Mouse (Mus musculus) CH12.LX (cell line): ENCODE measurements around the gene Lsm10. TPM values are rescaled to one million over a fixed set of nuclear protein-coding genes. Genes with fewer than 3 reads are reported as not detected.

Source experiments
- DNase-seq: peaks from one replicate; pipeline ENCODE4 v3.0.0-alpha.2; 2013; ENCODE audit errors: extremely low read depth
- H3K27ac ChIP-seq: 2 replicates; pipeline ENCODE4 v1.5.1; 2012; ENCODE audit warnings: low read depth, mild to moderate bottlenecking, control low read depth, moderate library complexity; ENCODE audit not compliant: insufficient read depth
- H3K27me3 ChIP-seq: replicated peaks from 2 replicates; pipeline ENCODE3; 2012; ENCODE audit warnings: inconsistent platforms
- H3K36me3 ChIP-seq, 2 experiments: replicated peaks in 1 of 2; 2 replicates each; pipeline versions ENCODE3 to v1.6.1; 2012; ENCODE audit warnings: inconsistent platforms in 1 of 2, low read length in 1 of 2, mild to moderate bottlenecking in 1 of 2, mixed read lengths in 1 of 2, moderate library complexity in 1 of 2; ENCODE audit not compliant: control insufficient read depth in 1 of 2, insufficient read depth in 1 of 2
- H3K4me1 ChIP-seq, 2 experiments: 2 replicates each; pipeline ENCODE4 v1.6.1; 2012; ENCODE audit warnings: inconsistent platforms in 1 of 2, moderate library complexity in 1 of 2; ENCODE audit not compliant: insufficient read depth in 2 of 2, control insufficient read depth in 1 of 2
- H3K4me2 ChIP-seq: 2 replicates; pipeline ENCODE4 v1.6.1; 2012; ENCODE audit warnings: low read depth, mild to moderate bottlenecking, control low read depth; ENCODE audit not compliant: poor library complexity, insufficient read depth, severe bottlenecking
- H3K4me3 ChIP-seq, 3 experiments: fragments of 150-350 bp in 1 of 3; sonication (generic) in 1 of 3; replicated peaks in 1 of 3; 2 replicates each; pipeline versions ENCODE3 to v1.5.1; 2011 to 2012; ENCODE audit warnings: low read depth in 2 of 3, low read length in 2 of 3, mild to moderate bottlenecking in 2 of 3, moderate library complexity in 2 of 3, control low read depth in 1 of 3, improper control_type of control experiment in 1 of 3, inconsistent platforms in 1 of 3, mixed read lengths in 1 of 3; ENCODE audit not compliant: poor library complexity in 1 of 3
- H3K79me2 ChIP-seq: replicated peaks from 2 replicates; pipeline ENCODE4 v1.6.1; 2012; ENCODE audit warnings: mild to moderate bottlenecking, moderate library complexity; ENCODE audit not compliant: control insufficient read depth, poor library complexity, insufficient read depth, severe bottlenecking; ENCODE audit errors: extremely low read depth
- H3K9ac ChIP-seq: 2 replicates; pipeline ENCODE4 v1.6.1; 2012; ENCODE audit warnings: low read depth, mild to moderate bottlenecking, control low read depth, moderate library complexity; ENCODE audit not compliant: insufficient read depth
- H3K9me3 ChIP-seq: replicated peaks from 2 replicates; pipeline ENCODE3; 2012; ENCODE audit warnings: low read length, inconsistent platforms, mixed read lengths
- CHD1 ChIP-seq: IDR thresholded peaks from 2 replicates; pipeline ENCODE4 v1.6.1; 2012; ENCODE audit warnings: low read depth, low read length, improper control_type of control experiment, inconsistent platforms
- CTCF ChIP-seq, 2 experiments: IDR thresholded peaks in 1 of 2; conservative IDR thresholded peaks in 1 of 2; 2 replicates each; pipeline ENCODE4 v1.5.1; 2011 to 2012; ENCODE audit warnings: low read depth in 2 of 2, low read length in 2 of 2, improper control_type of control experiment in 1 of 2, inconsistent platforms in 1 of 2, mild to moderate bottlenecking in 1 of 2, moderate library complexity in 1 of 2
- E2F4 ChIP-seq: IDR thresholded peaks from 2 replicates; pipeline ENCODE4 v1.6.1; 2011; ENCODE audit warnings: low read depth, low read length, improper control_type of control experiment; ENCODE audit not compliant: insufficient replicate concordance
- EP300 ChIP-seq: IDR thresholded peaks from 2 replicates; pipeline ENCODE4 v1.6.1; 2011; ENCODE audit warnings: low read length, improper control_type of control experiment
- IRF4 ChIP-seq: IDR thresholded peaks from 2 replicates; pipeline ENCODE4 v1.6.1; 2014; ENCODE audit warnings: low read depth, mild to moderate bottlenecking, inconsistent platforms, low read length, improper control_type of control experiment
- JUN ChIP-seq: IDR thresholded peaks from 2 replicates; pipeline ENCODE4 v1.6.1; 2011; ENCODE audit warnings: low read depth, mild to moderate bottlenecking, low read length, improper control_type of control experiment, moderate library complexity; ENCODE audit not compliant: insufficient read depth
- JUND ChIP-seq: conservative IDR thresholded peaks from 2 replicates; pipeline ENCODE4 v1.6.1; 2011; ENCODE audit warnings: low read depth, low read length, improper control_type of control experiment
- MAFK ChIP-seq: IDR thresholded peaks from 2 replicates; pipeline ENCODE4 v1.6.1; 2011; ENCODE audit warnings: low read length, improper control_type of control experiment; ENCODE audit not compliant: insufficient replicate concordance
- MAX ChIP-seq: IDR thresholded peaks from 2 replicates; pipeline ENCODE4 v1.6.1; 2011; ENCODE audit warnings: low read length, improper control_type of control experiment
- MYC ChIP-seq: IDR thresholded peaks from 2 replicates; pipeline ENCODE4 v1.6.1; 2011; ENCODE audit warnings: low read depth, mild to moderate bottlenecking, improper control_type of control experiment, low read length
- NELFE ChIP-seq: IDR thresholded peaks from 2 replicates; pipeline ENCODE4 v1.6.1; 2011; ENCODE audit warnings: low read depth, low read length, improper control_type of control experiment
- NRF1 ChIP-seq: IDR thresholded peaks from 2 replicates; pipeline ENCODE4 v1.6.1; 2014; ENCODE audit warnings: low read depth, mild to moderate bottlenecking, inconsistent platforms, low read length, improper control_type of control experiment, moderate library complexity
- PAX5 ChIP-seq: IDR thresholded peaks from 2 replicates; pipeline ENCODE4 v1.6.1; 2012; ENCODE audit warnings: low read length, inconsistent platforms, mixed read lengths
- POLR2A ChIP-seq: IDR thresholded peaks from 2 replicates; pipeline ENCODE4 v1.6.1; 2011; ENCODE audit warnings: low read depth, mild to moderate bottlenecking, improper control_type of control experiment, low read length
- POLR2AphosphoS2 ChIP-seq: IDR thresholded peaks from 2 replicates; pipeline ENCODE4 v1.6.1; 2011; ENCODE audit warnings: low read depth, low read length, improper control_type of control experiment
- RAD21 ChIP-seq: IDR thresholded peaks from 2 replicates; pipeline ENCODE4 v1.6.1; 2011; ENCODE audit warnings: low read depth, mild to moderate bottlenecking, low read length, improper control_type of control experiment, moderate library complexity
- RCOR1 ChIP-seq: conservative IDR thresholded peaks from 2 replicates; pipeline ENCODE4 v1.6.1; 2012; ENCODE audit warnings: low read depth, mild to moderate bottlenecking, inconsistent platforms, low read length, improper control_type of control experiment
- SIN3A ChIP-seq: IDR thresholded peaks from 2 replicates; pipeline ENCODE4 v1.6.1; 2012; ENCODE audit warnings: low read length, improper control_type of control experiment, inconsistent platforms
- SMC3 ChIP-seq: IDR thresholded peaks from 2 replicates; pipeline ENCODE4 v1.6.1; 2011; ENCODE audit warnings: low read depth, low read length, improper control_type of control experiment
- TBP ChIP-seq: conservative IDR thresholded peaks from 2 replicates; pipeline ENCODE4 v1.6.1; 2011; ENCODE audit warnings: low read depth, low read length, improper control_type of control experiment
- UBTF ChIP-seq: IDR thresholded peaks from 2 replicates; pipeline ENCODE4 v1.6.1; 2012; ENCODE audit warnings: low read depth, mild to moderate bottlenecking, inconsistent platforms, low read length, improper control_type of control experiment, moderate library complexity
- USF1 ChIP-seq: IDR thresholded peaks from 2 replicates; pipeline ENCODE4 v1.6.1; 2014; ENCODE audit warnings: low read depth, mild to moderate bottlenecking, inconsistent platforms, low read length, improper control_type of control experiment
- ZMIZ1 ChIP-seq: IDR thresholded peaks from 2 replicates; pipeline ENCODE4 v1.6.1; 2012; ENCODE audit warnings: low read depth, mild to moderate bottlenecking, inconsistent platforms, low read length, improper control_type of control experiment
- ZNF384 ChIP-seq: IDR thresholded peaks from 2 replicates; pipeline ENCODE4 v1.6.1; 2012; ENCODE audit warnings: low read depth, low read length, improper control_type of control experiment, inconsistent platforms
- dilution Hi-C: fragments of 300-500 bp; cut with MboI; formaldehyde crosslinking; loops from 2 replicates; pipeline ENCODE4 v1.14.3; 2020; ENCODE audit warnings: low sequenced_read_pairs; ENCODE audit not compliant: extremely low pct_unique_long_range_greater_than_20kb, extremely low pct_ligation_motif_present
- in situ Hi-C: fragments of 300-500 bp; cut with MboI; formaldehyde crosslinking; loops from 3 replicates; pipeline ENCODE4 v1.14.3; 2019; ENCODE audit warnings: low sequenced_read_pairs, low pct_ligation_motif_present, low pct_unique_long_range_greater_than_20kb, mixed read lengths
- polyA plus RNA-seq: library from polyadenylated mRNA; unstranded; fragments of >175 nt; gene quantifications from 2 replicates; pipeline ENCODE4 v1.2.1, GENCODE M21; 2012; ENCODE audit warnings: low read depth; ENCODE audit not compliant: insufficient read length
- total RNA-seq, 2 experiments: library from RNA; depleted of rRNA; stranded (reverse); fragments of 300-350 nt in 1 of 2; fragments of >200 nt in 1 of 2; gene quantifications; 2 replicates each; pipeline ENCODE4 v1.2.3; 2012 to 2014

The Lsm10 gene
- total and polyA plus RNA-seq, 3 experiments, result 49.2 to 63.9 (median 52.1) TPM

DNA sequence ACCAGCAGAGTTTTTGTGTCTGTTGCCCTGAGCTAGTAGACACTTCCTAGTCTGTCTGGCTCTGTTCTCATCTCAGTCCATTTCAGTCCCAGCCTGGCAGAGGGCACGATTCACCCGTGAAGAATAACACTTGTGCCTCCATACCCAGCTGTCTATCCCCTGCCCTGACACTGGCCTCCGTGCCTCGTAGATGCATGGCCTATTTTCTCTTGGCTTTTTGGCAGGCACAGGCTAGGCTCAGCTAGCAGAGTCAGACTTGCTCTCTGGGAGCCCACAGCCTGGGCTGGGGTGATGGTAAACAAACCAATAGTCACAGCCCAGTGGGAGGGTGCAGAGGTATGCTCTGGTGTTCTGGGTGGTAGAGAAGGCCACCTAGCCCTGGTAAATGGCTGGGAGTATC is 16.8 kb downstream of the Lsm10 start:
- peaks cover 28% of the 10 kb centered on the region for H3K79me2 ChIP-seq
- TF ChIP-seq USF1 (no peak), RCOR1 (no peak), NRF1 (no peak), MYC (no peak), ZNF384 (no peak), PAX5 (no peak), CTCF (conservative IDR thresholded peaks at IDR 0.05 in 1 of 2, IDR thresholded peaks at IDR 0.05 in 1 of 2; ENCODE audit: low read depth in 2 of 2, low read length in 2 of 2) (no peak), CHD1 (no peak), POLR2A (no peak), RAD21 (no peak), ZMIZ1 (no peak), MAFK (no peak), NELFE (no peak), TBP (no peak), SIN3A (no peak), E2F4 (no peak), IRF4 (no peak)
- H3K36me3 ChIP-seq, result peaks cover 30 to 58% of the 10 kb centered on the region in 2 experiments
- no peak overlapping the region for H3K4me2 ChIP-seq
- H3K27ac ChIP-seq, result no peak overlapping the region
- H3K9ac ChIP-seq, result no peak overlapping the region
- no peaks in the 10 kb centered on the region for H3K27me3 ChIP-seq
- DNase-seq, result no peak
- no peaks in the 10 kb centered on the region for H3K9me3 ChIP-seq
- dilution Hi-C loops, result no loop called here
- in situ Hi-C loops, result loop anchor here (5.0 kb wide), 1 partner anchor 36 kb away; no protein-coding TSS in a partner anchor
- peaks cover 20 to 59% of the 10 kb centered on the region in 2 experiments for H3K4me1 ChIP-seq
- H3K4me3 ChIP-seq, result no peak overlapping the region

DNA sequence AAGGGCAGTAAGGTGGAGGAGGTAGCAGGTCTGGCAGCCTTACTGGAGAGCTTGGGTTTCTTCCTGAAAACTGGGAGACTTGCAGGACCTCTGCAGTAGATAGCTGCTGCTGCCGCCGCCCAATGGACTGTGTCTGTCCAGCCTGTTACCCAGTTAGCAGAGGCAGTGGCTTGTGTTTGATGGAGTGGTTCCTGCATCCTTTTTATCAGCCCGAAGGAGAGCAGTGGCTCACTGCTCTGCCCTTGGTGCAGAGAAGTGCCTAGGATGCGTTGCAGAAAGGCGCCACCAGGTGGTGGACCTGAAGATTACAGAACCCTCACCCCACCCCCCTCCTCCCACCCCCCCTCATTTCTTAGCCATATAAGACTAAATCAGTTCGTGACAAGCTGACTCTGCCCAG is 17.5 kb downstream of the Lsm10 start:
- no peak overlapping the region for H3K4me2 ChIP-seq
- no peak for TF ChIP-seq JUN
- peak; percentile 67 for TF ChIP-seq SMC3
- peak; percentile 59 for TF ChIP-seq RAD21
- TF ChIP-seq EP300, result no peak
- TF ChIP-seq MAX, result no peak
- TF ChIP-seq ZMIZ1, result no peak
- no peak for TF ChIP-seq JUND
- TF ChIP-seq POLR2A, result no peak
- no peak for TF ChIP-seq POLR2AphosphoS2
- no peak for TF ChIP-seq UBTF
- no peak for TF ChIP-seq MYC
- peak in 1 of 2 experiments; percentile 69; a peak in 2 of 4 replicates for TF ChIP-seq CTCF (conservative IDR thresholded peaks at IDR 0.05 in 1 of 2, IDR thresholded peaks at IDR 0.05 in 1 of 2; ENCODE audit: low read depth in 2 of 2, low read length in 2 of 2)
- dilution Hi-C loops (no loop called here), in situ Hi-C loops (loop anchor here (5.0 kb wide), 1 partner anchor 37 kb away; no protein-coding TSS in a partner anchor)
- peaks cover 21% of the 10 kb centered on the region for H3K79me2 ChIP-seq
- no peaks in the 10 kb centered on the region for H3K27me3 ChIP-seq
- H3K9me3 ChIP-seq, result no peaks in the 10 kb centered on the region
- no peak overlapping the region for H3K4me3 ChIP-seq
- no peak overlapping the region for H3K9ac ChIP-seq
- H3K4me1 ChIP-seq, result peaks cover 15 to 52% of the 10 kb centered on the region in 2 experiments
- peak; percentile 47 for DNase-seq
- no peak overlapping the region for H3K27ac ChIP-seq
- peaks cover 37 to 60% of the 10 kb centered on the region in 2 experiments for H3K36me3 ChIP-seq
